Mouse (Mus musculus) embryonic facial prominence, embryonic 10.5 days (tissue): ENCODE results near the gene P2ry14. TPM values are rescaled to one million over a fixed set of nuclear protein-coding genes. Genes with fewer than 3 reads are reported as not detected.
"Not testable (repeated sequence)": the region's sequence is repeated elsewhere in the genome, so short reads cannot be mapped to it uniquely, and the experiment has no call there.

Experiments
- DNase-seq: peaks from one replicate; pipeline ENCODE4 v3.0.0-alpha.2; 2017; ENCODE audit warnings: low spot score
- H3K27ac ChIP-seq: fragments of 300-500 bp; sonication (generic); replicated peaks from 2 replicates; pipeline ENCODE4 v1.5.1; 2016; ENCODE audit warnings: mild to moderate bottlenecking
- H3K27me3 ChIP-seq: fragments of 300-500 bp; sonication (generic); replicated peaks from 2 replicates; pipeline ENCODE4 v1.6.1; 2016; ENCODE audit warnings: low read depth, mild to moderate bottlenecking; ENCODE audit not compliant: poor library complexity, severe bottlenecking
- H3K36me3 ChIP-seq: fragments of 300-500 bp; sonication (generic); replicated peaks from 2 replicates; pipeline ENCODE4 v1.6.1; 2016; ENCODE audit warnings: mild to moderate bottlenecking, moderate library complexity
- H3K4me1 ChIP-seq: fragments of 300-500 bp; sonication (generic); 2 replicates; pipeline ENCODE4 v1.6.1; 2016
- H3K4me3 ChIP-seq: fragments of 300-500 bp; sonication (generic); 2 replicates; pipeline ENCODE4 v1.5.1; 2016; ENCODE audit warnings: mild to moderate bottlenecking, moderate library complexity
- H3K9me3 ChIP-seq: fragments of 300-500 bp; sonication (generic); 2 replicates; pipeline ENCODE4 v1.6.1; 2016; ENCODE audit warnings: mild to moderate bottlenecking
- WGBS: fragments of 180-500 bp; shearing (Covaris S2); methylation state at CpG from one replicate; pipeline ENCODE4 v1.1.7; 2016; 5-methylcytosine and 5-hydroxymethylcytosine counted together
- polyA plus RNA-seq: library from polyadenylated mRNA; unstranded; fragments of >200 nt; fragmentation: Nextera tagmentation; extraction: Ambion mirVana; gene quantifications from 2 replicates; pipeline ENCODE4 v1.2.1, GENCODE M21; 2016

P2ry14 gene
- polyA plus RNA-seq, 1 experiment from 2014 or later: 1.8 TPM

GRCm38 (mm10) chr3:59169215-59169614, 15.8 kb upstream of the P2ry14 start:
- Histone ChIP-seq H3K27me3 (no peaks in the 10 kb centered on the region), H3K27ac (no peak overlapping the region), H3K36me3 (no peaks in the 10 kb centered on the region), H3K4me3 (no peak overlapping the region), H3K4me1 (peaks cover 11% of the 10 kb centered on the region), H3K9me3 (no peaks in the 10 kb centered on the region)
- no peak for DNase-seq
- 77% methylated on average over 4 of the region's 4 CpGs for WGBS

- Histone ChIP-seq H3K27me3 (no peaks in the 10 kb centered on the region), H3K4me3 (no peak overlapping the region), H3K36me3 (no peaks in the 10 kb centered on the region), H3K4me1 (peaks cover 11% of the 10 kb centered on the region), H3K9me3 (no peaks in the 10 kb centered on the region), H3K27ac (no peak overlapping the region)
- DNase-seq: no peak
- WGBS: 93% methylated on average over 6 of the region's 6 CpGs
Observed at GRCm38 (mm10) chr3:59168476-59168875, 15.1 kb upstream of the P2ry14 start.

- 86% methylated on average over 2 of the region's 2 CpGs for WGBS
- no peaks in the 10 kb centered on the region for H3K27me3 ChIP-seq
- no peaks in the 10 kb centered on the region for H3K36me3 ChIP-seq
- H3K4me1 ChIP-seq: peaks cover 11% of the 10 kb centered on the region
- no peaks in the 10 kb centered on the region for H3K9me3 ChIP-seq
- no peak overlapping the region for H3K27ac ChIP-seq
- DNase-seq: no peak
- no peak overlapping the region for H3K4me3 ChIP-seq
Observed at GRCm38 (mm10) chr3:59167417-59168054, 14.1 kb upstream of the P2ry14 start.

- no peak for DNase-seq
- no peak overlapping the region for H3K4me3 ChIP-seq
- WGBS: 93% methylated on average over 1 of the region's 1 CpGs
- no peaks in the 10 kb centered on the region for H3K27me3 ChIP-seq
- no peaks in the 10 kb centered on the region for H3K36me3 ChIP-seq
- no peak overlapping the region for H3K27ac ChIP-seq
- H3K4me1 ChIP-seq: no peaks in the 10 kb centered on the region
- no peaks in the 10 kb centered on the region for H3K9me3 ChIP-seq
Observed at GRCm38 (mm10) chr3:59160465-59160864, 7.0 kb upstream of the P2ry14 start.

- Histone ChIP-seq H3K4me3 (no peak overlapping the region), H3K36me3 (no peaks in the 10 kb centered on the region), H3K27me3 (no peaks in the 10 kb centered on the region), H3K9me3 (no peaks in the 10 kb centered on the region), H3K4me1 (no peaks in the 10 kb centered on the region), H3K27ac (no peak overlapping the region)
- 94% methylated on average over 5 of the region's 5 CpGs for WGBS
- no peak for DNase-seq
Observed at GRCm38 (mm10) chr3:59157048-59157447, 3.6 kb upstream of the P2ry14 start.

GRCm38 (mm10) chr3:59155404-59155803, 2.0 kb upstream of the P2ry14 start:
- no peaks in the 10 kb centered on the region for H3K9me3 ChIP-seq
- no peak for DNase-seq
- H3K4me1 ChIP-seq: no peaks in the 10 kb centered on the region
- no peaks in the 10 kb centered on the region for H3K27me3 ChIP-seq
- H3K36me3 ChIP-seq: no peaks in the 10 kb centered on the region
- no peak overlapping the region for H3K27ac ChIP-seq
- WGBS: 91% methylated on average over 6 of the region's 6 CpGs
- H3K4me3 ChIP-seq: no peak overlapping the region

- Histone ChIP-seq H3K4me1 (no peaks in the 10 kb centered on the region), H3K27me3 (no peaks in the 10 kb centered on the region), H3K36me3 (no peaks in the 10 kb centered on the region), H3K9me3 (no peaks in the 10 kb centered on the region), H3K27ac (no peak overlapping the region), H3K4me3 (no peak overlapping the region)
- 86% methylated on average over 2 of the region's 2 CpGs for WGBS
- DNase-seq: no peak
Observed at GRCm38 (mm10) chr3:59154888-59155287, 1.5 kb upstream of the P2ry14 start.

GRCm38 (mm10) chr3:59150624-59151023, 2.8 kb downstream of the P2ry14 start:
- WGBS: 98% methylated on average over 2 of the region's 2 CpGs
- H3K4me3 ChIP-seq: no peak overlapping the region
- no peak for DNase-seq

GRCm38 (mm10) chr3:59149646-59150045, 3.8 kb downstream of the P2ry14 start:
- H3K4me1 ChIP-seq: no peaks in the 10 kb centered on the region
- no peak overlapping the region for H3K27ac ChIP-seq
- H3K9me3 ChIP-seq: no peaks in the 10 kb centered on the region
- no peaks in the 10 kb centered on the region for H3K27me3 ChIP-seq
- DNase-seq: no peak
- no peak overlapping the region for H3K4me3 ChIP-seq
- no peaks in the 10 kb centered on the region for H3K36me3 ChIP-seq

More at GRCm38 (mm10) chr3:59150624-59151023, 2.8 kb downstream of the P2ry14 start:
- no peaks in the 10 kb centered on the region for H3K27me3 ChIP-seq
- H3K36me3 ChIP-seq: no peaks in the 10 kb centered on the region
- H3K4me1 ChIP-seq: no peaks in the 10 kb centered on the region
- no peak overlapping the region for H3K27ac ChIP-seq
- no peaks in the 10 kb centered on the region for H3K9me3 ChIP-seq

- H3K36me3 ChIP-seq: no peaks in the 10 kb centered on the region
Observed at GRCm38 (mm10) chr3:59145194-59145593, 8.2 kb downstream of the P2ry14 start.

GRCm38 (mm10) chr3:59141507-59142305, 11.7 kb downstream of the P2ry14 start:
- Histone ChIP-seq H3K27ac (no peak overlapping the region), H3K4me3 (no peak overlapping the region), H3K4me1 (0 out of 2 replicates have a peak, but pooled peaks cover 3% of the 10 kb centered on the region), H3K36me3 (no peaks in the 10 kb centered on the region), H3K9me3 (no peaks in the 10 kb centered on the region), H3K27me3 (no peaks in the 10 kb centered on the region)
- DNase-seq: no peak
- 76% methylated on average over 8 of the region's 8 CpGs for WGBS

More at GRCm38 (mm10) chr3:59145194-59145593, 8.2 kb downstream of the P2ry14 start:
- DNase-seq: no peak
- H3K27me3 ChIP-seq: no peaks in the 10 kb centered on the region
- WGBS: 73% methylated on average over 5 of the region's 5 CpGs
- no peak overlapping the region for H3K4me3 ChIP-seq
- 0 out of 2 replicates have a peak, but pooled peaks cover 3% of the 10 kb centered on the region for H3K4me1 ChIP-seq
- H3K27ac ChIP-seq: no peak overlapping the region
- no peaks in the 10 kb centered on the region for H3K9me3 ChIP-seq

- not testable (repeated sequence) for H3K4me1 ChIP-seq, H3K36me3 ChIP-seq, H3K27ac ChIP-seq, H3K9me3 ChIP-seq, DNase-seq, H3K4me3 ChIP-seq, H3K27me3 ChIP-seq
- 94% methylated on average over 4 of the region's 4 CpGs for WGBS
Observed at GRCm38 (mm10) chr3:59140941-59141340, 12.5 kb downstream of the P2ry14 start.

- 71% methylated on average over 2 of the region's 2 CpGs for WGBS
- Histone ChIP-seq H3K36me3 (no peaks in the 10 kb centered on the region), H3K27ac (no peak overlapping the region), H3K27me3 (no peaks in the 10 kb centered on the region), H3K4me3 (no peak overlapping the region), H3K4me1 (0 out of 2 replicates have a peak, but pooled peaks cover 3% of the 10 kb centered on the region), H3K9me3 (no peaks in the 10 kb centered on the region)
- no peak for DNase-seq
Observed at GRCm38 (mm10) chr3:59140115-59140514, 13.3 kb downstream of the P2ry14 start.
